8 mouse cellular contexts compared by ENCODE assay signal in genomic region chr2:60698155-60698554, GRCm38 (mm10). TPM values are rescaled to one million over a fixed set of nuclear protein-coding genes. Genes with fewer than 3 reads are reported as not detected.
DNase-seq lines count a peak whose midpoint lies in the region; ATAC-seq lines count a peak whose summit lies in the region.

No protein-coding gene starts in this region.

- peak; percentile 6 for DNase-seq in ES-CJ7 (ENCODE audit: low read depth, low spot score)
- DNase-seq in adrenal gland, adult 8-10 months: peak; percentile 28
- DNase-seq in lung, adult 18-20 months: peak; percentile 67 to 72
- no peak for DNase-seq in spleen, postnatal 4 days (ENCODE audit: low spot score in 2 of 2)
- DNase-seq in layer of hippocampus, postnatal 36 days: no peak

- no peaks in the 10 kb centered on the region for H3K9me3 ChIP-seq in heart, embryonic 14.5 days (ENCODE audit: control insufficient read depth, low read length)

- H3K4me2 ChIP-seq in heart, embryonic 14.5 days (ENCODE audit: low read length): no peak overlapping the region

- H3K27ac ChIP-seq in heart, embryonic 14.5 days (replicated peaks in 1 of 2; ENCODE audit: control insufficient read depth in 1 of 2, insufficient read depth in 1 of 2, low read depth in 2 of 2, low read length in 2 of 2): peak overlapping the region; percentile 92 to 94

- H3K36me3 ChIP-seq in heart, embryonic 14.5 days (ENCODE audit: control insufficient read depth, insufficient read depth, low read length): no peaks in the 10 kb centered on the region

- no peaks in the 10 kb centered on the region for H3K27me3 ChIP-seq in heart, embryonic 14.5 days (ENCODE audit: control insufficient read depth, insufficient read depth, low read length)

- 23% methylated on average over 1 of the region's 1 CpGs for WGBS in heart, embryonic 14.5 days

- no peak overlapping the region for H3K4me3 ChIP-seq in heart, embryonic 14.5 days (ENCODE audit: control insufficient read depth in 1 of 2, insufficient read depth in 1 of 2, low read depth in 1 of 2, low read length in 2 of 2)

- no peak overlapping the region for H3K9ac ChIP-seq in heart, embryonic 14.5 days (ENCODE audit: low read length)

- ATAC-seq in heart, embryonic 14.5 days (ENCODE audit: insufficient number of reproducible peaks, insufficient read depth, low FRiP score, low read depth): peak; percentile 81
- ATAC-seq in monocyte, adult 5-6 weeks (replicated peaks; ENCODE audit: insufficient number of reproducible peaks, low FRiP score, low TSS enrichment, poor library complexity, severe bottlenecking): no peak
- no peak for ATAC-seq in inflammation-experienced regulatory T-cells, adult 6 months

- peaks cover 29 to 32% of the 10 kb centered on the region in 2 experiments for H3K4me1 ChIP-seq in heart, embryonic 14.5 days (ENCODE audit: control insufficient read depth in 2 of 2, insufficient read depth in 2 of 2, low read length in 2 of 2)

RNA-seq across cellular contexts. Expression of gene Itgb6, which starts 24.3 kb away (rescaled TPM):
- not detected for total RNA-seq in adrenal gland, adult 8-10 months (2022)
- 0.32 and 0.41 TPM in 2 replicates for polyA plus RNA-seq in heart, embryonic 14.5 days (2014; fragmentation: Nextera tagmentation; extraction: Ambion mirVana)
- total RNA-seq in monocyte, adult 5-6 weeks (2017): not detected in 3 replicates
- polyA plus RNA-seq in inflammation-experienced regulatory T-cells, adult 6 months (2017; shearing (Covaris generic)): not detected
- total RNA-seq in layer of hippocampus, postnatal 36 days (2021): under 1 TPM in 1 of 2 experiments, not detected in 1; 0.08 TPM

Comparison
In these comparisons a context has a peak if more than half of its experiments do, and no peak if none do; other contexts are left out.
1. DNase-seq: peak in ES-CJ7 (single experiment), adrenal gland, adult 8-10 months (single experiment) and lung, adult 18-20 months (2 of 2); none in spleen, postnatal 4 days (0 of 2) and layer of hippocampus, postnatal 36 days (0 of 2).